Mouse (Mus musculus) cortical plate, adult 2 months (tissue): ENCODE data around the gene Ptprd.

ENCODE experiments used
- CTCF ChIP-seq: fragments of 200-500 bp; IDR thresholded peaks from 2 replicates; pipeline ENCODE4 v1.5.1; 2011; ENCODE audit warnings: mild to moderate bottlenecking, control low read depth, low read length; ENCODE audit not compliant: insufficient read depth; ENCODE audit errors: extremely low read depth
- POLR2A ChIP-seq: fragments of 200-500 bp; IDR thresholded peaks from 2 replicates; pipeline ENCODE4 v1.6.1; 2011; ENCODE audit warnings: mild to moderate bottlenecking, low read length, control low read depth; ENCODE audit not compliant: insufficient read depth; ENCODE audit errors: extremely low read depth

- no peak; the same call in 1 of the 2 replicates for TF ChIP-seq POLR2A
- TF ChIP-seq CTCF = no peak
Measured at GRCm38 (mm10) chr4:76450351-76451018, 1761.3 kb downstream of the Ptprd start.
